Mouse (Mus musculus) kidney, embryonic 16.5 days (tissue): Measurements from ENCODE around the gene Clspn. TPM values are rescaled to one million over a fixed set of nuclear protein-coding genes. Genes with fewer than 3 reads are reported as not detected.

Source experiments
- microRNA-seq: library from miRNA; unstranded; fragments of <30 nt; microRNA quantifications from one replicate; pipeline ENCODE4, GENCODE M21; 2016
- polyA plus RNA-seq: library from polyadenylated mRNA; unstranded; fragments of >200 nt; fragmentation: Nextera tagmentation; extraction: Ambion mirVana; gene quantifications from 2 replicates; pipeline ENCODE4 v1.2.1, GENCODE M21; 2015

Clspn gene
- polyA plus RNA-seq, 1 experiment from 2014 or later = 33.8 TPM

Small RNA genes lying within 50 kb of the gene (microRNA-seq; reads per million reads assigned to microRNA genes)
- 0.79 reads per million for gene Mir7119

Other genes starting within 250 kb of the Clspn start
- gene Adprhl2, start 235.2 kb upstream of the Clspn start, polyA plus RNA-seq = 85.3 and 91.6 TPM in 2 replicates
- gene Tekt2, start 231.2 kb upstream of the Clspn start, polyA plus RNA-seq = 3.9 and 5.5 TPM in 2 replicates
- gene Ago3, start 127.4 kb upstream of the Clspn start, polyA plus RNA-seq = 13.6 and 17.9 TPM in 2 replicates
- gene Ago1, start 88.4 kb upstream of the Clspn start, polyA plus RNA-seq = 4.6 and 5.1 TPM in 2 replicates
- gene Ago4, start 23.5 kb upstream of the Clspn start, polyA plus RNA-seq = 1.5 TPM in 2 replicates
- gene 5730409E04Rik, start 52.9 kb downstream of the Clspn start, polyA plus RNA-seq = 1.5 and 2.2 TPM in 2 replicates
- 457 and 483 TPM in 2 replicates for gene Psmb2, start 120.7 kb downstream of the Clspn start, polyA plus RNA-seq
- not detected in 2 replicates for gene Tfap2e, start 179.3 kb downstream of the Clspn start, polyA plus RNA-seq
- gene Ncdn, start 196.5 kb downstream of the Clspn start, polyA plus RNA-seq = 28.8 and 33.0 TPM in 2 replicates
- gene AU040320, start 196.6 kb downstream of the Clspn start, polyA plus RNA-seq = 25.4 and 25.6 TPM in 2 replicates